Mouse (Mus musculus) right cerebral cortex, postnatal 25 days (tissue): ENCODE results near the gene Tmbim6.

Experiments used
- DNase-seq: peaks from one replicate; pipeline ENCODE4 v3.0.0; 2022

Tmbim6 gene

DNA sequence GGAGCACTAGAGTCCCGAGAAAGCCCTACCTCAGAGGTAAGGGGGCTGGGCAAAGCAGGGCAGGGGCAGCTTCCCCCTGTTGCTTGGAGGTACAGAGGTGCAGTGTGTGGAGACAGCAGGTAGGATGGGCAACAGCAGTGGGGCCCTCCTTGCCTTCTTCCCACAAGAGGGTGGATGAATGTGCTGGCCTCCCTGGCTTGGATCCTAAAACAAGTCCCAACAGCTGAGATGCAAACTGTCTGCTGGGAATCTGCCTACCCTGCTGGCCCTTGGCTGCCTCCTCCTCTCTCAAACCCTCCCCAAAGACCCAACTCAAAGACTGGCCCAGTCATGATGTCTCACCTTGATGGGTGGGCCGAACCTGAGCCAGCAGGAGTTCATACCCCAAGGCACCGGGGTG lies 62.7 kb downstream of the Tmbim6 start:
- DNase-seq, result no peak

DNA sequence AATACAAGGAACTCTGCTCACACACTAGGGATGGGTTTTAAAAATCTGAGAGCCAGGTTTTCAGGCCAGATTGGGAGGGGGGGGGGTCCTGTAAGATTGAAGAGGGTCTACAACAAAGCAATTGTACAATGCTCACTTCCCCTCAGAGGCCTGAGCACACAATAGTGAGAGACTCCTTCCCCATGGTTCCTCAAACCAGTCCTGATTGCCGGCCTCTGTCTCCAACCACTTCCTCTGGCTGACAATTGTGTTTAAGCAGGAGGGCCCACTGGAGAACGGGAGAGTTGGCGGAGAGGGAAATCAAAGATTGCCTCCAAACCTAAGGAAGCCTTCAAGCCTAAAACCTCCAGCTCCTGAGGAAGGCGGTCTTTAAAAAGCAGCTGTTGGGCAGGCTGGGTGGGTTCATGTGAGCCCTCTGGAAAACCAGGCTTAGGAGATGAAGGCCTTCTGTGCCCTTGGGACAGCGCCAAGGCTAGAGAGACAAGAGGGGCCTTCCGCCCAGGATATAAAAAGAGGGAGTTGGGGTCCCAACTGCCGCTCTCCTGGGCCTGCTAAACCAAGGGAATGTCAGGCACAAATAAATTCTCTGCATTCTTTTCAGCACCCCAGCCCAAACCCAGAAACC lies 63.8 kb downstream of the Tmbim6 start:
- DNase-seq, result no peak

DNA sequence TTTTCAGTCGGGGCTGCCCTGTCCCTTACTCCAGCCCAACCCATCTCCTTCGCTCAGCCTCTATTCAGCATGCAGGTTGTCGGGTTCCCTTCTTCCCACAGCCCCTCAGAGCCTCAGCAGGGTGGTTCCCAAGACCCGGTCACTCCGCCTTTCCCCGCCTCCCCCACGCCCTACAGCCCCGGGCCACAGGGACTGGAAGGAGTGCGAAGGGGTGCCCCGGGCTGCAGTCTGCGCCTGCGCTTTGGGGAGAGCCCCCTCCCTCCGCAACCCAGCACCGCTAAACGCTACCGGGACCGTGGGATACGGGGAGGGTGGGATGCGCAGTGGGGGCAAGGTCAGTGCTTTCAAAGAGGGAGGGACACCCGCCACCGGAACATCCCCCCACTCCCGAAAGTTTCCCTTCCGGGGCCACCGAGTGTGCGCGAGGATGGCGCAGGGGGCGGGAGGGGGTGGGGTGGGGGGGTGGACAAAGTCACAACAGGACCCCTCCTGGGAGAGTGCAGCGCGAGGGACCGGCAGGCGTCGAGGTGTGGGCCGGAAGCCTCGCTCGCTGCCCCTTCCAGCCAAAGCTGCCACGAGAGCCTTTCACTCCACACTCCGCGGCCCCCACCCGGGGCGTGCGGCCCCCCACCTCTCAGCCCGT lies 64.4 kb downstream of the Tmbim6 start:
- peak; percentile 71 for DNase-seq

DNA sequence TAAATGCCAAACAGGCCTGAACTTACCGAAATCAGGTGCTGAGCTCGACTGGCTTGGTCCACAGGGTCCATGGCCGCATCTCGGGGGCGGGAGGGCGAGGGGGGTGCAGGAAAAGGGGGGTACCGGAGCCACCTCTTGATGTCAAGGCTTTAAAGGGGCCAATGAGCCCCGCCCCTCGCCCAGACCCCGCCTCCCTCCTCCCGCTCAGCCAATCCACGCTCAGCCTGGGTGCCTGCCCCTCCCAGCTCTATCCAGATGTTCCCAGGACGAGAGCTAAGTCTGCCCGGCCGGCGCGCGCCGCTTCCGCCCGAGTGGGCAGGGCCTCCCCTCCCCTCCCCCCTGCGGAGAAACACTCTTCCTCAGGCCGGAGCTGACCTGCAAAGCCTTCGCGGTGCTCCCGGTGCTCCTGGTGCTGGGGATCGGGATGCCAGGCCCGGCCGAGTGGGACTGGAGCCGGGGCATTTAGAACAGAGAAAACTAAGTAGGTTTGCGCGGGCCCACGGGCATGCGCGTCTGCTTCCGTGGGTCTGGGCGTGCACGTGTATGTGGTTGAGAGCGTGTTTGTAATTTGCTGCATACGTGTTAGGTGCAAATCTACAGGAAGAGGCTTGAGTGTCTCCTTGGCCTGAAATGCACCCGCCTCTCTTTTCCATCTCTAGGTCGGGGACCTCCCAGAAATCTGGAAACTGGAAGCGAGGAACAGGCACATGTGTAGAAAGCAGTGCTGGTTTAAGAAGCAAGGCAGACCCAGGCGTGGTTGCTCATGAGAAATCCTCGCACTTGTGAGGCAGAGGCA lies 65.1 kb downstream of the Tmbim6 start, which contains the start of gene Nckap5l:
Gene Nckap5l (minus strand): TSS at position 143 of the 796 bp plus-strand sequence.
- peak; percentile 86 for DNase-seq
